Mouse (Mus musculus) liver, adult 2 months (tissue): ENCODE data around the gene Nck2.

Experiments used
- CTCF ChIP-seq: fragments of 200-500 bp; IDR thresholded peaks from 2 replicates; pipeline ENCODE4 v1.5.1; 2011; ENCODE audit warnings: low read depth, low read length, control low read depth
- POLR2A ChIP-seq: fragments of 200-500 bp; IDR thresholded peaks from 2 replicates; pipeline ENCODE4 v1.6.1; 2011; ENCODE audit warnings: low read length, control low read depth; ENCODE audit not compliant: insufficient read depth; ENCODE audit errors: extremely low read depth

DNA sequence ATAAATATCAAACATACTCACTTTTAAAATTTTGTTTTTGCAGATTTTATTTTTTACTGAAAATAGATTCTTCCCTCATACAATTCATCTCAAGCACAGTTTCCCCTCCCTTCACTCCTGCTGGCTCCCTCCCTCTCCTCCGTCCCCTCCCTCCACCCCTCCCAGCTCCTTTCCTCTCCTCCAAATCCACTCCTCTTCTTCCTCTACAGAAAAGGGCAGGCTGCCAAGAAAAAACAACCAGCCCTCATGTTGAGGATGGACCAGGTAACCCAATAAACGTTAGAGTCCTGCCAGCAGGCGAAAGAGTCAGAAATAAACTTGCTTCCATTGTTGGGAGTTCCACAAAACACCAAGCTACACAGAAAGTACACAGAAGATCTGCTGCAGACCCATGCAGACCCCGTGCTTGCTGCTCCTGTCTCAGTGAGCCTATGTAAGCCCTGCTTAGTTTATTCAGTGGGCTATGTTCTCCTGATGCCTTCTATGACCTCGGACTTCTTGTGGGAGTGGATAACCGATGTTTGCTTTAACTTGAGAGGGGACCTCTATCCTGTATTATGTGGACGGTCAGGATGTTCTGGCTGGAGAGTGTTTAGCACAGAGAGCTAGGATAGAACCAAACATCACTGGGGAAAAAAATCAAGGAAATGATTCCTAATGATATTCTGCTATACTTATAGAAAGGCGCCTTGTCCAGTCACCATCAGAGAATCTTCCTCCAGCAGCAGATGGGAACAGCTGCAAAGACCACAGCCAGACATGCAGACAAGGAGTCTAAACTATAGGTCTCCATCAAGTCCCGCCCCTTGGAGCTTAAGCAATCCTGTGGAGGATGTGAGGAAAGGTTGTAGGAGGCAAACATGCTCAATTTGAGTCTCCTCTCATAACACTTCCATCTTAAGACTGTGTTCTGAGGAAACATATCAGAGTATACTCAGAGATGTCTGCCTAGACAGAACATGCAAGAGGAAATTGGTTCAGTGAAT is 39.4 kb upstream of the Nck2 start:
- no peak for TF ChIP-seq CTCF
- TF ChIP-seq POLR2A: no peak
